Mouse (Mus musculus): Measurements from ENCODE around the gene Magi1.
"Not testable (repeated sequence)": the region's sequence is repeated elsewhere in the genome, so short reads cannot be mapped to it uniquely, and the experiment has no call there.

The Magi1 gene

DNA sequence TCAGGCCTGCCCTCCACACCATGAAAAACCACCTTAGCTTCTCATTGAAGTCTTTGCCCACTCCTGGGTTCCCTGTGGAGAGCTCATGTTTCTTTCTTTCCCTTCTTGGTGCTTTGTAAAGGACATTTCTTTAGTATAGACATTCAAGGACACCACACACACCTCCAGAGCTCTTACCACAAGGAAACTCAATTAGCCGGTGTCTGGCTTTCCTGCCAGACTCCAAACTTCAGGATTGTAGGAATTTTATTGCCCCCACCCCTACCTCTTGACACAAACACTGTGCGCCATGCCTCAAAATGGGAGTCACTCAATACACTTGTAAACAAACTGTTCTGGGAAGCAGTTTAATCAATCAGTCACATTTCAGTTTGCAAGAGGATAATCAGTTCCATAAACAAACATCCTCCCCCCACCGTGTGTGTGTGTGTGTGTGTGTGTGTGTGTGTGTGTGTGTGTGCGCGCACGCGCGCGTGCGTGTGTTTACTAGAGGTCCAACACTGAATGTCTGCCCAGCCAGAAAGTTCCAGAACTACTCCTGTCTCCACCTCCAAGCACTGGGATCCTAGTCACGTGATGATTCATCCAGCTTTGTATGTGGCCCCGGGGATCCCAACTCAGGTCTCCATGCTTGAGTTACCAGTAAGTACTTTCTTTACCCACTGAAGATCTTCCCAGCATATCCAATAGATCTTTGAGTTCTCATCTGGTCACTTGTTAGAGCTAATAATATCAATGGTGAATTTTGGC lies 618.5 kb downstream of the Magi1 start:
- in situ Hi-C loops (cut with MboI, MseI), result no loop called here

DNA sequence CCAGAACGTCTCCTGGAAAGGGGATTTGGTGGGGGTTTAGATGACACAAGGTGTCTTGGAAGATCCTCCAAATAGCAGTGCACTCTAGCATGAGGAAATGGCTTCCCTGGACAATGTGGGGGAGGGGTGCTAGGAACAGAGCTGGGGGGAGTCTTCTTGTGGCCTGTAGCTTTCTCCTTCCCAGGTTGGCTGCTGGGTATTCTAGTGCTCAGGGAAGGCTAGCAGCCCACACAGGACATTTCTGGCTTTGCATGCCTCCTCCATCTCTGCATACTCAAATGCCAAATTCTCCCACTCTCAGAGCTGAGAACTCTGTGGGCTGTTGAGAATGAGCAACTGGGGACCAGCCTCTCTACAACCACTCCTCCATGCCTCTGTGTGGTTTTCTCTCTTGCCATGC lies 622.6 kb downstream of the Magi1 start:
- in situ Hi-C loops (cut with MboI, MseI), result no loop called here

DNA sequence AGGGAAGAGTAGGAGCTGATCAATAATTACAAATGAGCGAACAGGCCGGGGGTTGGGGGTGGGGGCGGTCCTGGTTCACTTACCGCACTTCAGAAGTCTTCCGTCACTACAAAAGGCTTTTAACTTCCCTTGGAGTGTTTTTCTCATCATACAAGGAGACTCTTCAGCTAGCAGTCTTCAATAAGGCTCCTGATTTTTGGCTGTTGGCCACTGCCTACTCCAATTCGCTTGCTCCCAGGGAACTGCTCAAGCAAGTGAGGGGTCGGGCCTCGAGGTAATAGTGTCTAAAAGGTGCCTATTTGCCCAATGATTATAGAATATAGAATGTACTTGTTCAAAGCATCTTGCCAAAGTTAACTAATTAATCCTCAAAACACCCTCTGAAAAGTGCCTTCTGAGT lies 624.2 kb downstream of the Magi1 start:
- in situ Hi-C loops (cut with MboI, MseI), result no loop called here

DNA sequence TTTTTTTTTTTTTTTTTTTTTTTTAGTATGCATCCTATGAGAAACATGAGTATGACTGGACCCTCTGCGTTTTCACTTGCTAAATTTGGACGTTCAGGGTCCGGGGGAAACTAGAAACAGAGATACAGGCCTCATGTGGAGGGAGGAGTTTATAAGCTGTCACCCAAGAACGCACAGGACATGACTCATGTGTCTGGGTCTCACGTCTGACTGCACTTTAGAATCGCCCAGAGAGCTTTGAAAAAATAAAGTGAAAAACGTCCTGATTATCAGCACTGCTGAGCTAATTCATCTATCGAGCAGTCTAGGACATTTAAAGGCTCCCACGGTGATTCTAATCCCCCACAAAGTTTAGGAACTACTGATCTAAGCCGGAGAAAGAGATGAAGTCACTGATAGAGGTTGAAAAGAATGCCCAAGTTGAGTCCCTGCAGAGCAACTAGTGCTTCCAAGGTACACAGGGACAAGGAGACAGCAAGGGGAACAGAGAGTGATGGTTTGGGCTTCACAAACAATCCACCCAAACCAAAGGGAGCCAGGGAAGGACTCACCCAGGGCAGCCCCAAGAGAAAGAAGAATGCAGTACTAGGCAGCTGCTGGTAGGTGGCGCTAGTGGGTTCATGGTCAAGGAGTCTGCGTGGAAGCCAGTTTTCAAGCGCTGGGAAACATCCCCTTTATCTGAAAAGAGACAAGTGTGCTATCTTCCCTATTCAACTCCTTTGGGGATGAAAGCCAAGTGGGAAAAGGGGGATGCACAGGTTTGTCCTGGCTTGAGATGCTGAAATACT lies 626.3 kb downstream of the Magi1 start:
- in situ Hi-C loops (cut with MboI, MseI), result no loop called here

DNA sequence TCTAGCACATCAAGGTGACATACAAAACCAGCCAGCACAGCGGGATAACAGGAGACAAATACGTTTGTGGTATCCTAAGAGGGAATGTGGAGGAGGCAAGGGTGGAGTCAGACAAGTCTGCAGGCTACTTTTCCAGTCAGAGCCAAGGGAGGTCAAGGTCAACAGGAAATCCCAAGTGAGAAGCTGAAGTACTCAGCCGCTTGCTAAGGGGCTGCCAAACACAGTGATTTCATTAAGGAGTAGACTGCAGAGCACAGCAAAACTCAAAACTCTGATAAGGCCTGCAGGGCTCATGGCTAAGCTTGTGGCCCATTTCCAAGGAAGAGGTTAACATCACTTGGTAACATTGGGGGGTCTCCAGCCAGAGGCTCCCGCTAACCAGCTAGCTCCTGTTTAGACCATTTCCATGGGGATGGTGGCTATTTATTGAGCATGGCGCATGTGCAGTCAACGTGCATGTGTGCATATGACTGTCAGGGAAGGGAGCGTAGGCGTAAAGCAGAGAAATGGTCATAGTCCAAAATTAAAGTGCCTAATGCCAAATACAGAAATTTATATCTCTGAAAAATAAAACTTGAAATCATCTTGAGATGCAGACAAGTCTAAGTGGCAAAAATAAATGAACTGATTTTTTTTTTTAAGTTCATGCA lies 635.0 kb downstream of the Magi1 start:
- in situ Hi-C loops (cut with MboI, MseI), result no loop called here

DNA sequence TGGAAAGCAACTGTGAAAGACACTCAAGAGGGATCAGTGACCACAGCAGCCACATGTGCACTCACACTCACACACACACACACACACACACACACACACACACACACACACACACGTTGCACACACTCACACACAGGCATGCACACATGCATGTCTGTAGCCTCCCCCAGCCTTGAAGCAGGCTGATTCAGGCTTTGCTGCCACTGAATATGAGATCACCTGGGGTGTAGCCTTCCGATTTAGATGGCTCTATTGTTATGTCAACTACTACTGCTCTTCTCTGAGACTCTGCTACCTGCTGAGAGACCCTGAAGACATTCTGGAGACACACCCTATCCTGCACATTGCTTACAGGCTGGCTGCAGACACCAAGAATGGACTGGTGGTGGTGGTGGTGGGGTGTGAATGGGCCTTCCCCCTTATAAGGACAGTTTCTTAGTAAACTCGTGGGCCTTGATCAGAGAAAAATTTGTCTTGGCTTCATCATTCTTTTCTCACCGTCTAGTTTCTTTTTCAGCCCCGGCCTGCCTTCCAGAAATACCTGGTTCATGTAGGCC lies 653.9 kb downstream of the Magi1 start:
- in situ Hi-C loops (cut with MboI, MseI), result not testable (repeated sequence)

DNA sequence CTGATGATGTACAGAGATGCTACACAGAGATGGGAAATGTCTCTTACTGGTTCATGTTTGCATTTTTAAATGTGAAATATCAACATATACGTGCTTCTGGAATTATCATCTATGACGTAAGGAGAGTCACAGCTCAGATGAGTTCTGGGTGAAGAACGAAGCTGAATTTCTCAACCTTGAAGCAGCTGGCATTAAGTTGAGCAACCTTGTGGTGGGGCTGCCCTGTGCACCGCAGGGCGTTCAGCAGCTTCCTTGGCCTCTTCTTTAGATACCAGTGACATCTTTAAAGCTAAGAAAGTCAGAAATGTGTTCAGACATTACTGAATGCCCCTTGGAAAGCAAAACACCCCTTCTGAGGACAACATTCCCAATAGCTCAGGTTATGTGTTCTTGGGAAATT lies 656.5 kb downstream of the Magi1 start:
- in situ Hi-C loops (cut with MboI, MseI), result no loop called here

Data from T-helper 17 cell (primary cell).